Mouse (Mus musculus) liver, postnatal 0 days (tissue): ENCODE data around the gene Myt1l.

Experiments
- CTCF ChIP-seq: sonication (generic); IDR thresholded peaks from 2 replicates; pipeline ENCODE4 v1.5.1; 2016; ENCODE audit warnings: antibody characterized with exemption, low read depth
- EP300 ChIP-seq: IDR thresholded peaks from 2 replicates; pipeline ENCODE4 v1.6.1; 2016; ENCODE audit warnings: antibody characterized with exemption, low read depth, mild to moderate bottlenecking

GRCm38 (mm10) chr12:29916807-29917206, 388.6 kb downstream of the Myt1l start:
- TF ChIP-seq CTCF (no peak), EP300 (no peak)
